Mouse (Mus musculus) T-helper 2 cell (primary cell): ENCODE data around the gene Lrp4.

Source experiments
- in situ Hi-C: fragments of 300-600 bp; cut with MboI, MseI; formaldehyde crosslinking; loops from one replicate; pipeline ENCODE4 v1.15.1; 2025; ENCODE audit warnings: high pct_unique_total_duplicates

Gene Lrp4

GRCm38 (mm10) chr2:91457259-91457655 is at the start of gene Lrp4:
TSS of gene Lrp4 (plus strand) at chr2:91457511.
- in situ Hi-C loops, result no loop called here

- in situ Hi-C loops, result no loop called here
Observed at GRCm38 (mm10) chr2:91408031-91408430, 49.3 kb upstream of the Lrp4 start.

DNA sequence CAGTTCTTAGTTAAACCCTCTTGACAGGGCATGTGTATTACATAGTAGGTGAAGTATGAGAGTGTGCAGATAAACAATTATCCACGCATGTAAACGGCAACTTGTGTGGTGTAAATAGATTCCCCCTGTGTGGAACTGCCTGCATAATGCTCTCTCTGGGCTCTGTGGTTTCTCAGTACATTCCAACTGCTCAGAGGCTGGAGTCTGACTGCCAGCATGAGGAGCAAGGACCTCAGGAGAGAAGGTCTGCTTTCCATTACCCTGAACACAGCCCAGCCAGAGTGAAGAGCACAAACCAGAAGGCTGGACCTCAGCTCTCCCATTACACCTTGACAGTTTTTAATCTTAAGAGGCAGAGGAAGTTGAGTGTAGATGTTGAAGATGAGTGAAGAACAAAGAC is 45.8 kb upstream of the Lrp4 start:
- in situ Hi-C loops, result no loop called here

DNA sequence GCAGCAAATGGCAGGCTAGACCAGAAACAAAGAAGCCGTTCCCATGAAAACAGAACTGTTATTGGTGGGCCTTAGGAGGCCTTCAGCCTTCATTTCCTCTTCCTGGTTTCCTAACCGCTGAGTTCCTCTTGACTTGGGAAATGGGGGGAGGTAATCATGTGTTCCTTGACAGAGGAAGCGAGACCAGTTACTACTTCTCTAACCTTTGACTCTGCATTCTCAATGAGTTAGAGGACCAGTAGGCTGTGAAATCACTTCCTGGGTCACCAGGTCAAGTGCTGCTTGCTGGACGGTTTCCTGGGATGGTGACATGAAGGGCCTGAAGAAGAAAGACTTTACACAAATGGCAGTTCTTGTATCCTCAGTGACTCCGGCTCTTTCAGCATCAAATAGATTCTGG is 45.0 kb upstream of the Lrp4 start:
- in situ Hi-C loops, result no loop called here

DNA sequence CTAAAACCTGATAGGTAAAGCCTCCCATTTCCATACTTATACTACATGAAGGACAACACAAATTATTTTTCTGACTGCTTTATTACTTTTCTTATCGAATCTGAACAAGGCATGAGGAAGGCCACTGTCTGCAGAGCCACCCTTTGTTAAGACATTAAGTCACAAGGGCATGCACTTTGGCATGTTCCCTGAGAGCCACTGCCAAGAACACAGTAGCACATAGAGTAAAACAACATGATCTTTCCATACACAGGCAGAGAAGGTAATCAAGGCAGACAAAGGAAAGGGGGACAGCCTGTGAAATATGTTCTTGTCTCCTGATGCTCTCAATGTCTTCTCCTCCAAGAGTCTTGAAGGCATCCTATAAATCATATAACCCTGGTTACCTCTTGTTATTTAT is 43.5 kb upstream of the Lrp4 start:
- in situ Hi-C loops, result no loop called here

GRCm38 (mm10) chr2:91421641-91422040 is 35.7 kb upstream of the Lrp4 start:
- in situ Hi-C loops, result loop anchor here (5.0 kb wide), 1 partner anchor 51 kb away; no protein-coding TSS in a partner anchor

DNA sequence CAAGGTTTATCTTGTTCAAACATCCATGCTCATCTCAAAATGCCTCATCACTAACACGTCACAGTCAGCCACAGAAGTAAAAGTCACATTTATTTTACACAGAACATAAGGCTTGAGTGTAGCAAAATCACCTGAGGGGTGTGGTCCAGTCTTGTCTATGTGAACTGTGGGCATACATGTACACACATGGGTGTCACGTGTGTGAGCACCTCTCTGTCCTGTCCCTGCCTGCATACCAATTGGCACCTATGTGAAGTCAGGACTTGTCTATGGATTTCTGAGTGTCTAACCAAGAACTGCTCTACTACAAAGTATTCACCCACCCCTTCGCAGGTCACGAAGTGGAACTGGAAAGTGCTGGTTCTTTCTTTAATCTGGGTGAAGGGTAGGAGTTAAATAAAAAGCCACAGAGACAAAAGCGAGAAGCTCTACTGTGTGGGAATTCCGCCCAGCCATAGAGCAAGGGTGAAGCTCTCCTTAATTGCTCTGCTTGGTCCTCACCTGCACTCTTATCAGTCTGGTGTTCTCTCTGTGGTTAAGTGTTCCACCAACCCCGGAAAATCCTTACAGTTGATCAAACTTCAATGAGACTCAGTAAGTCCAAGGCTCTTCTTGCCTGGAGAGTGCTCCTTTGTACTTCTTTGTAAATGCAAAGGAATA is 33.1 kb upstream of the Lrp4 start:
- in situ Hi-C loops, result loop anchor here (5.0 kb wide), 1 partner anchor 48 kb away; no protein-coding TSS in a partner anchor

- in situ Hi-C loops, result no loop called here
Observed at GRCm38 (mm10) chr2:91426321-91426720, 31.0 kb upstream of the Lrp4 start.

GRCm38 (mm10) chr2:91429146-91429545 is 28.2 kb upstream of the Lrp4 start:
- in situ Hi-C loops, result no loop called here

DNA sequence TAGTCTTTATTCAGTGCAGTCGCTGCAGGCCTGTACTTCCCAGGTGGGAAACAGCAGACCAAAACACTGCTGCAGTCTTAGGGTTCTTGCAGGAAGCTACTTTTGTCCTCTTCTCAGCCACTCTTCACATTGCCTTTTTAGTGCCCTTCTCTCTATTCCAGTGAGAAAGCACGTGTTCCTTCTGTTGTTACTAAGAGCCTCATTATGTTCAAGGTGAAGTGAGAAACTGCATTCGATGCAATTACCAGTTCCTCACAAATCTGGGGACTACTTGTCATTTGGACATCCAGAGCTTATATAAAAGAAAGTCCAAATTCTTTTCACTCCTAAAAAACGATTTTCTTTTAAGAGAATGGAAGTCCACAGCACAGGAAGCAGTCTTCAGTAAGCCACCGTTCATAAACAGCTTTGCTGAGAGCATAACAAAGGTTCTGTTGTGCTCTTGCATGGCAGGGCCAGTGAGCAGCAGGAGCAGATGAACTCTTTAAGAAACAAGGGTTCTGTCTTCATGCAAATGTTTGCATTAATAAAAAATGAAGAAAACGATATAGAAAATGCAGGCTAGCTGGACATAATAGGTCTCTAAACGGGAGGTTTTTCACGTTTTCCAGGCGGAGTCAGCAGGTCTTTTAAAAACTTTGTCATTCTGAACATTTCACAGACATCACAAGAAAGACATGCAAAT is 27.3 kb upstream of the Lrp4 start:
- in situ Hi-C loops, result no loop called here

- in situ Hi-C loops, result no loop called here
Observed at GRCm38 (mm10) chr2:91430600-91430919, 26.8 kb upstream of the Lrp4 start.

GRCm38 (mm10) chr2:91436713-91437112 is 20.6 kb upstream of the Lrp4 start:
- in situ Hi-C loops, result no loop called here

GRCm38 (mm10) chr2:91437116-91437815 is 20.0 kb upstream of the Lrp4 start:
- in situ Hi-C loops, result no loop called here

DNA sequence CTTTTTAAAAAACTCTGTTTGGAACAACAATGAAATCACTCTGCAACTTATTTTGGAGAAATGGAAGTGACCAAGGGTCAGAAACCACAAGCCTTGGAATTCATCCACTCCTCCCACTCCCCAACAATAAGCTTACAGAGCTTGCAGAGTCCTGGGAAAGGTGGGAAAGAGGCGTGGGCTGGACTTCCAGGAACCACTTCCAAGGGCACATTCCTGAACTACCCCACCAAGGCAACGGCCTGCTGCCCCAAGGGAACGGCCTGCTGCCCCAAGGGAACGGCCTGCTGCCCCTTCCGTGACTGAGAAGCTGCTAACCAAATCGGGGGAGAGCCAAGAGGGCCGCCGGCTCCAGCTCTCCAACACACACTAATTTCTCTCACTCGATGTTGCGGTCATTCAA is 18.0 kb upstream of the Lrp4 start:
- in situ Hi-C loops, result no loop called here

DNA sequence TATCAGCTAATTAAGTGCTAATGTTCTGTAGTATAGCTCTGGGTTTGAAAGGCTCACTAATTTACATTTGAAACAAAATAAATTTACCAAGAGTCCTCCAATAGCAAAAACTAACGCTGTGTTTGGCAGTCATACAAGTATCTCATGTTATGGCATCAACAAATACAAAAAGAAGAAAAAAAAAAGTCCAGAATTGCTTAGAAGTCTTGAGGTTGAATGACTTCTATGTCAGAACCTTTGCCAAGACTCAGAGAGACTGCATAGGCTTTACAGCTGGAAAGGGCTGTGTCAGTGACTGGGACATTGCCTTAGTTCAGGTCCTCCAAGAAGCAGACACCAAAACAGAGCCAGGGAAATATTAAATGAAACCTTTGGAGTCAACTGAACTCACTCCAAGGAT is 17.4 kb upstream of the Lrp4 start:
- in situ Hi-C loops, result no loop called here

DNA sequence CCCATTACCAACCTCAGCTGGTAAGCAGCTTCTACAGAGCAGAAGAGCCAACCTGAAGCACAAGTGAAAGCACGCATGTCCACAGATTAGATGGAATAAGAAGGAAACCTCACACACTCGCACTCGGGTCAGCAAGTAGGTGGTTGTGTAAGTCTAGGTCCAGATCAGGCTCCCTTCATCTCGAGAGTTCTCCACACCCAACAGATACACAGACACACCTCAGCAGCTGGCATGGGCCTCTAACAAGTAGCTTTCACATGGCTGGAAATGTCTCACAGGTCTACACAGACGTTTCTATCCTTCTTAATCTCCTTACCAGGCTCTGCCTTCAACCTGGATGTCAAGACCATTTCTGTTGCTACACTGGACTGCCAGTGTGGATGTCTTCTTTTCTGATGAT is 16.6 kb upstream of the Lrp4 start:
- in situ Hi-C loops, result no loop called here

GRCm38 (mm10) chr2:91441715-91442114 is 15.6 kb upstream of the Lrp4 start:
- in situ Hi-C loops, result no loop called here

DNA sequence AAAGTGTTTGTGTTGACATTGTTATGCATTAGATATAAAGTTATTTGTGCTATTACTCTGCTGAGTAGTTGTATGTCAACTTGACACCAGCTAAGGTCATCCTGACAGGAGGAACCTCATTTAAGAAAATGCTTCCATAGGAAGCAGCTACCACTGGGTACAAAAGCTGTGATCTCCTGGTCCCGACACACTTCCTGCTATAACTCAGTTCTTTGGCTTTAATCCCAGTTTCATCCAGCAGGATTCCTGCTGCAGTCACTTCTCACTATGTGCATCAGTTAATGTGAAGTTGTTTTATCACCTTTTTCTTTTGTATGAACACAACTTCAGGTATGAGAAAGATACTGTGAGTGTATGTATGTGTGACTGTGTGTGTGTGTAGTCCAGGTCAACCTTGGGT is 15.1 kb upstream of the Lrp4 start:
- in situ Hi-C loops, result no loop called here

DNA sequence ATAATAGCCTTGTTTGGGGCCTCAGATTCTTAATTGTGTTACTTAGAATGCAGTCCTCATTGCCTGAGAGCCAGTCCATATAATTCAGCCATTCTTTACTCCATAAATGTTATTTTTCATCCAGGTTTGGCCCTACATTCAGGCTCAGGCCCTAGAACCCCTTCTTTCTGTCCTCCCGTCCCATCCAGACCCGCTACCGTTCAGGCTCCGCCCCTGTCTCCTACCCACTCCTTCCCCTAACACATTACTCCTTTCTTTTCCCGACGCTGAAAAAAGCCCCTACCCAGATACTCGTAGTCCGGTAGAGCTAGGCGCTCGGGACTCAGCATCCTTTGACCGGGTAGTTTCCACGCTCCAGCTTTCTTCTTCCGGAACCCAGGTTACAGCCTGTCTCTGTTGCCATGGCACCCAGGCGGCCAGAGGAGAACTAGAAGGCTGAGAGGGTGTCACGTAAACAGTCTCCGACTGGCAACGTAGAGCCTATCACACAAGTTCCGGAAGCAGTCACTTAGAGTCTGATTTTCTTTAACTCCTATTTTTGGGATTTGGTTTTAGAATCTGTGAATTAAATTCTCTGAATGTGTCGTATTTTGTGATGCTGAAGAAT is 12.9 kb upstream of the Lrp4 start, which contains the start of gene 1110051M20Rik:
Gene 1110051M20Rik, minus strand, starts transcription at position 419 of the 607 bp plus-strand sequence.
- in situ Hi-C loops, result no loop called here

GRCm38 (mm10) chr2:91449662-91450061 is 7.6 kb upstream of the Lrp4 start:
- in situ Hi-C loops, result no loop called here

- in situ Hi-C loops, result no loop called here
Observed at GRCm38 (mm10) chr2:91450316-91450715, 7.0 kb upstream of the Lrp4 start.

- in situ Hi-C loops, result no loop called here
Observed at GRCm38 (mm10) chr2:91452658-91453057, 4.7 kb upstream of the Lrp4 start.
